Mouse (Mus musculus) neural tube, embryonic 12.5 days (tissue): ENCODE measurements around the gene Hist3h2a. TPM values are rescaled to one million over a fixed set of nuclear protein-coding genes. Genes with fewer than 3 reads are reported as not detected.
A peak's percentile ranks its signal among the peaks of the same experiment; 100 is the strongest.
"Not testable (repeated sequence)": the region's sequence is repeated elsewhere in the genome, so short reads cannot be mapped to it uniquely, and the experiment has no call there.

ENCODE experiments used
- ATAC-seq: fragments of 200-750 bp; cut with Nextera tagmentation; 2 replicates; pipeline ENCODE4 v1.8.0; 2017; ENCODE audit warnings: low read depth, mild to moderate bottlenecking, moderate TSS enrichment, moderate library complexity; ENCODE audit not compliant: low FRiP score
- H3K27ac ChIP-seq: fragments of 300-500 bp; sonication (generic); 2 replicates; pipeline ENCODE4 v1.5.1; 2016
- H3K27me3 ChIP-seq: fragments of 300-500 bp; sonication (generic); replicated peaks from 2 replicates; pipeline ENCODE4 v1.6.1; 2016; ENCODE audit warnings: mild to moderate bottlenecking
- H3K36me3 ChIP-seq: fragments of 300-500 bp; sonication (generic); 2 replicates; pipeline ENCODE4 v1.6.1; 2016; ENCODE audit warnings: mild to moderate bottlenecking
- H3K4me1 ChIP-seq: fragments of 300-500 bp; sonication (generic); 2 replicates; pipeline ENCODE4 v1.6.1; 2016
- H3K4me2 ChIP-seq: fragments of 300-500 bp; sonication (generic); replicated peaks from 2 replicates; pipeline ENCODE4 v1.6.1; 2016; ENCODE audit warnings: mild to moderate bottlenecking
- H3K4me3 ChIP-seq: fragments of 300-500 bp; sonication (generic); 2 replicates; pipeline ENCODE4 v1.5.1; 2016
- H3K9ac ChIP-seq: fragments of 300-500 bp; sonication (generic); 2 replicates; pipeline ENCODE4 v1.6.1; 2016; ENCODE audit warnings: mild to moderate bottlenecking
- H3K9me3 ChIP-seq: fragments of 300-500 bp; sonication (generic); 2 replicates; pipeline ENCODE4 v1.6.1; 2016; ENCODE audit warnings: mild to moderate bottlenecking
- WGBS: fragments of 180-500 bp; shearing (Covaris S2); methylation state at CpG from one replicate; pipeline ENCODE4 v1.1.7; 2016; 5-methylcytosine and 5-hydroxymethylcytosine counted together
- polyA plus RNA-seq: library from polyadenylated mRNA; unstranded; fragments of >200 nt; fragmentation: Nextera tagmentation; extraction: Ambion mirVana; gene quantifications from 2 replicates; pipeline ENCODE4 v1.2.1, GENCODE M21; 2016

The Hist3h2a gene
- polyA plus RNA-seq, 1 experiment from 2014 or later, result 91.6 TPM

DNA sequence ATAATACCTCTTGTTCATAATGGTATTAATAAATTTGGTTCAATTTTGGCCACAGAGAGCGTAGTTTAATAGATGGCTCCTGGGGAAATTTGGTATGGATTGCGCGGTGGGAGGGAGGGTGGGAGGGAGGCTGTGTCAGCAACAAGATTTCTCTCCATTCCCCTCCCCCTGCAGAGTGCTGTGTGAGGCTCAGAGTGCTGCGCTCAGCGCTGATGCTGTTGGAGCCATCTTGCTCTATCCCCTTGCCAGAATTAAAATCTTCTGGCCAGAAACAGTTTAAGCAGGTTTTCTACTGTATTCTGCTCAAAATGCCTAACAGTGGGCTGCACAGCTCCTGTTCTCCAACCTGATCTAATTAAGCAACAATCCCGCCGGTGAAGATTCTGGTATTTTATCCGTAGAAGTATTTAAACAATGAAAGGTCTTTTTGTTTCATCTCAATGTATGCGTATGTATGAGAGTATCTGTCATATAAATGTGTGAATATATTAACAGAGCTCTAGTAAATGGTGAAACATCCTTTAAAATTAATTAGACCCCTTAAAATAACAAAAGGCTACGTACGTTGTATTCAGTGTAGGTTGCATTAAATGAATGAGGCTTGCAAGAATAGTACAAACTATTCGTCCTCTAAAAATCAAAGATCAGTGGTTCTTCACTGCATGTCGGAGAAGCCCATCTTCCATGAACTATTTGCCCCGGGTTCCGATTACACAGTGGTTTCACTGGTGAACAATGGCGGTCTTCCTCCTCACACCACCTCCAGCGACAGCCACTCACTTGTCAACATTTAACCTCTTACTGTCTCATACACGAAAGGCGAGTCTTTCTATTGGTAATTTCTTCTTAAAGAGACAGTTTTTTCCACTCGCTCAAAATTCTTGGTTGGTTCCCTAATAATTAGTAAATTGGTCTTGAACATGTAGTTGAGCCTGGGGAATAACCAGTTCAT lies 4.7 kb upstream of the Hist3h2a start:
- WGBS, result 3% methylated on average over 20 of the region's 20 CpGs
- Histone ChIP-seq H3K9me3 (no peaks in the 10 kb centered on the region), H3K9ac (peak overlapping the region; percentile 70), H3K27ac (peak overlapping the region; percentile 92), H3K4me1 (peaks cover 10% of the 10 kb centered on the region), H3K4me2 (peak overlapping the region; percentile 66), H3K27me3 (no peaks in the 10 kb centered on the region), H3K4me3 (peak overlapping the region; percentile 46), H3K36me3 (no peaks in the 10 kb centered on the region)
- ATAC-seq, result peak; percentile 45

DNA sequence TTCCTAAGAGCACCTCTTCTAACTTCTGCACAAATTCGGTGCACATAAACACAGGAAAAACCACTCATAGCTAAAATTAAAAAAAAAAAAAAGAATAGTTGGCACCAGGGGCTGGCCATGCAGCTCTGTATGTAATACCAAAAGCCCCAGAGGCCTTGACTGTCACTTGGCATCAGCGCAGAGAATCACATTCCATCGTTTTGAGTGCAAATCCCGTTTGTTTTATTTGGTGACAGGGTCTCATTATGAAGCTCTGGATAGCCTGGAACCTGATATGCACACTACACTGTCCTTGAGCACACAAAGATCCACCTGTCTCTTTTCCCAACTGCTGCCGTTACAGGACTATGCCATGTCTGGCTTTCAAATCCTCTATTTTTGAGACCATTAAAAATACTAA lies 3.3 kb upstream of the Hist3h2a start:
- no peak overlapping the region for H3K4me3 ChIP-seq

DNA sequence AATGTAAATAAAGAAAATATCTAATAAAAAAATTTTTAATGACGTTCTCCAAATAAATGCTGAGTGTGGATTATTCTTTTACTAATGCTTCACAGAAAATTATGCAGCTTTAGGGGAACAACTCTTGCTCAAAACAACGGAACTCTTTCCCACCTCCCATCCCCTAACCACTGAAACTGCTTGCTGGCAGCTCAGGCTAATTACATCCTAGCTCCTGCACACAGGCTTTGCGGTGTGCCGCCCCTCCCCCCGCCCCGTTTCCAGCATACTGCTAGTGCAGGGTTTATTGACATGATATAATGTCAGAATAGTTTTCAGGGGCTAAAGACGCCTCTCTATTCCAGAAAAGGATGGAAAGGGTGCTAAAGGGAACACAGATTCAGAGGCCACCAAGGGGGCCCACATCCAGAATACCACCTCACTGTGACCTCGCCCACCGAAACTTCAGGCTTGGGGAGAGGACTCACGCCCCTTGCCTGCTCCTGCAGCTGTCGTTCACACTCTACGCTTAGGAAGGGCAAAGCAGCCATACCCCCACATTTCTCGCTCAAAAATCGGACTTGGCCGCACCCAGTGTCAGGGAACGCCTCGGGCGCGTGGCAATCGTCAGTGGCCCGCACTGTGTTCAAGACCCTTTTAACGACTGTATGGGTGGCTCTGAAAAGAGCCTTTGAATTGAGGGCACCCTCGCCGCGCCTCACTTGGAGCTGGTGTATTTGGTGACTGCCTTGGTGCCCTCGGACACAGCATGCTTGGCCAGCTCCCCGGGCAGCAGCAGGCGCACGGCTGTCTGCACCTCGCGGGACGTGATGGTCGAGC lies 925 bp upstream of the Hist3h2a start:
- Histone ChIP-seq H3K9ac (peak overlapping the region; percentile 85), H3K27me3 (no peaks in the 10 kb centered on the region), H3K4me2 (peak overlapping the region; percentile 91), H3K27ac (peak overlapping the region; percentile 98), H3K4me3 (peak overlapping the region; percentile 71), H3K36me3 (peaks cover 10% of the 10 kb centered on the region; the same call in 1 of the 2 replicates), H3K9me3 (no peaks in the 10 kb centered on the region), H3K4me1 (peaks cover 26% of the 10 kb centered on the region)
- WGBS, result under 1% methylated on average over 33 of the region's 33 CpGs
- peak; percentile 8 for ATAC-seq

More for the DNA sequence above, 3.3 kb upstream of the Hist3h2a start:
- Histone ChIP-seq H3K27ac (no peak overlapping the region), H3K9ac (0 out of 2 replicates have a peak overlapping the region, but pooled peaks have one; percentile 70), H3K9me3 (no peaks in the 10 kb centered on the region), H3K4me2 (peak overlapping the region; percentile 66), H3K27me3 (no peaks in the 10 kb centered on the region), H3K36me3 (no peaks in the 10 kb centered on the region), H3K4me1 (peaks cover 11% of the 10 kb centered on the region)
- no peak for ATAC-seq
- 80% methylated on average over 5 of the region's 5 CpGs for WGBS

DNA sequence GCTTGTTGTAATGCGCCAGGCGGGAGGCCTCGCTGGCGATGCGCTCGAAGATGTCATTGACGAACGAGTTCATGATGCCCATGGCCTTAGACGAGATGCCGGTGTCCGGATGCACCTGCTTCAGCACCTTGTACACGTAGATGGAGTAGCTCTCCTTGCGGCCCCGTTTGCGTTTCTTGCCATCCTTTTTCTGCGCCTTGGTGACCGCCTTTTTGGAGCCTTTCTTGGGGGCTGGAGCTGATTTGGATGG lies 390 bp upstream of the Hist3h2a start:
- not testable (repeated sequence) for H3K27me3 ChIP-seq, H3K36me3 ChIP-seq, H3K9me3 ChIP-seq
- peak overlapping the region; percentile 85 for H3K9ac ChIP-seq
- WGBS, result under 1% methylated on average over 17 of the region's 17 CpGs
- peak overlapping the region; percentile 71 for H3K4me3 ChIP-seq
- peaks cover 26% of the 10 kb centered on the region for H3K4me1 ChIP-seq
- H3K4me2 ChIP-seq, result peak overlapping the region; percentile 91
- H3K27ac ChIP-seq, result peak overlapping the region; percentile 98
- peak; percentile 30; the same call in 1 of the 2 replicates for ATAC-seq

DNA sequence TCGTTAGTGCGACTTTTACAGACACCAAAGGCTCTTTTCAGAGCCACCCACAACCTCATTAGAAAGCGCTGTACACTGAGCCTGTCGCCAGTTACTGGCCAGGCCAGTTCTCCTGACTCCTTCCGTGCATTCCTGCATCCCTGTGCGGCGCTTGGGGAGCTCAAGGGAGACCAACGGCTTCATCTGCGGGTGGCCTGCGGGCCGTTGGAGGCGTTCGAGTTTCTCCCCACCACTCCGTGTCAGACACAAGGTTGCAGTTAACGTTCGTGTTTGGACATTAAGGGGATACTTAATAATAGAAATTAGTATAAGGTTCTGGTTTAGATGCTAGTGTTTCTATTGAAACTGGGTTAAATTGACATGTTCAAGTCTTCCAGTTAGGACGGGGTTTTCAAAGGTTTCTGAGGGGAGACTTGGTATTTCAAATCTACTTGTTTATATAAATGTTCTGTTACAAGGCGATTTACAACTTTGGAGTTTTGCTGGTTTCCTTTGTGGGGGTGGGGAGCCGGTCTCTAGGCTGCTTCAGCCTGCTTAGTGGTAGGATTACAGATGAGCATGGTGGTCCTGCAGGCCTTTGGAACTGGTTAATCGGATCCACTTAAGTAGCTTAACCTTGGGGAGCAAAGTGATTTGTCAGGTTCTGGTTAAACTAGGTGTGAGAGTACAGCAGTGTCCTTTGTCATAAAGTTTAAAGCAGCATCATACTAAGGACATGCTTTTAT lies 820 bp downstream of the Hist3h2a start:
- Histone ChIP-seq H3K27ac (peak overlapping the region; percentile 93), H3K4me3 (peak overlapping the region; percentile 71), H3K9ac (peak overlapping the region; percentile 87), H3K9me3 (no peaks in the 10 kb centered on the region), H3K36me3 (peaks cover 10% of the 10 kb centered on the region; the same call in 1 of the 2 replicates), H3K4me1 (peaks cover 32% of the 10 kb centered on the region), H3K4me2 (peak overlapping the region; percentile 91), H3K27me3 (no peaks in the 10 kb centered on the region)
- peak; percentile 39; the same call in 1 of the 2 replicates for ATAC-seq
- WGBS, result under 1% methylated on average over 20 of the region's 20 CpGs

DNA sequence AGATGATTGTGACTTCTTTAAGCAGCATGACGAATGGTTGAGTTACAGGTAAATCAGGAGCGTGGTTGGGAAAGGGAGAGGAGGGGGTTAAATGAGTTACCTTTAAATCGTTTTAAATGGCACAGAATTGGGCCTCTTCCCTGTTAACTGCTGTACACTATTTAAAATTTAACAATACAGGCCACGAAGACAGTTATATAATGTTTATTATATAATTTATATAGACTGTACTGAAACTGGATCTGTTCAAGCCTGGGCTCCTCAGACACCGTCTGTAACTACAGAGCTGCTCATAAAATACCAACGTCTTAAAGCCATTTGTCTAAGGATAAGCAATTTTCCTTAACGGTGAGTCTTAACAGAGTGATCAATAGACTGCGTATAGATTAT lies 1.4 kb downstream of the Hist3h2a start:
- H3K4me1 ChIP-seq, result peaks cover 32% of the 10 kb centered on the region
- ATAC-seq, result no peak
- 29% methylated on average over 8 of the region's 8 CpGs for WGBS
- no peaks in the 10 kb centered on the region for H3K9me3 ChIP-seq
- peak overlapping the region; percentile 71 for H3K4me3 ChIP-seq
- H3K9ac ChIP-seq, result peak overlapping the region; percentile 87
- H3K27me3 ChIP-seq, result no peaks in the 10 kb centered on the region
- peaks cover 10% of the 10 kb centered on the region; the same call in 1 of the 2 replicates for H3K36me3 ChIP-seq
- H3K4me2 ChIP-seq, result peak overlapping the region; percentile 91
- H3K27ac ChIP-seq, result no peak overlapping the region

DNA sequence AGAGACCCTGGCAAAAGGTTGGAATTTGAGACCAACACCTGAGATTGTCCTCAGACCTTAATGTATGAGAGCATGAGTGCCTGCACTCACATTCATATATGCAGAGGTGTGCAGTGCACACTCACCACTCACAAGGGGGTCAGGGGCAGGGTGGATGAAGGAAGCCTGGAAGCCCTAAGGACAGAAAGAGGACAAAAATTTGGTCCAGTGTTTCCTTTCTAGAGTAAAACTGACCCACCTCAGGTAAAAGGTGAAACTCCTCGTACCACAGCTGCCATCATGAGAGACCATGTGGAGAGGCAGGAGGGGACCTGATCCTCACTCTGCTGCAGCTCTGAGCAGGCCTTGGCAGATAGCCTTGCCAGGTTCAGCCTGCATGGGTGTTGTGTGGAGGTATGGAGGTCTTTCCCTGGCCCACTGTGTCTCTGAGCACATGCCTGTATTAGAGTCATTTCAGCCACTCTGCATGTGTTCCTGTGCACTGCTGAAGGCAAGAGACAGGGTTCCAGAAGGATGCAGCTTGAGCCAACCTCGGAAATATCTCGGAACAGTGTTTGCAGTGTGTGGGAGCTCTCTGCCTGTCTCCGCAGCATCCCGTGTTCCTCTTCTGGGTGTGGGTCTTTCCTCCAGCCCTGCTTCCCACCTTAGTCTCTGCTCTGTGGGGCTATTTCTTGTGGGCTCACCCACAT lies 2.9 kb downstream of the Hist3h2a start:
- Histone ChIP-seq H3K36me3 (peaks cover 10% of the 10 kb centered on the region; the same call in 1 of the 2 replicates), H3K4me3 (peak overlapping the region; percentile 71), H3K4me1 (peaks cover 26% of the 10 kb centered on the region), H3K27me3 (0 out of 2 replicates have a peak, but pooled peaks cover 3% of the 10 kb centered on the region), H3K9me3 (no peaks in the 10 kb centered on the region), H3K27ac (no peak overlapping the region), H3K4me2 (peak overlapping the region; percentile 91), H3K9ac (peak overlapping the region; percentile 87)
- ATAC-seq, result no peak
- WGBS, result 88% methylated on average over 5 of the region's 5 CpGs

DNA sequence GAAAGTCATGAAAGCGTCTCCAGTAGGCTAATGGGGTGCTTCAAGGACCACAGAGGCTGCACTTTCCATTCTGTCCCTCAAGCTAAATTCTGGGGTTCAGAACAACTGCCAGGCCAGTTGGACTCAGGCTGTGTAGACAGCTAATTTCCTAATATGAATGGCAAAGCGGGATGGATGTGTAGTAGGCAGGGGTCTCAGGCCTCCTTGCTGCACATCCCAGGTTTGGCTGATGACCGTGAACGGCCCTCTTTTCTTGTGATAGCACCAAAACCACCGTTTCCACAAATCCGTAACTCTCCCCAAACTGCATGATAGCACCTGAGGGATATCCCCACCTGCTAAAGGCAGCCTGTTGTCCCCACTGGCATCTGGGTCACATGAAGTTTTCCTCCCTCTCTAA lies 4.1 kb downstream of the Hist3h2a start:
- Histone ChIP-seq H3K27ac (no peak overlapping the region), H3K4me1 (peaks cover 23% of the 10 kb centered on the region), H3K9me3 (no peaks in the 10 kb centered on the region), H3K4me2 (peak overlapping the region; percentile 91; the same call in 1 of the 2 replicates), H3K27me3 (0 out of 2 replicates have a peak, but pooled peaks cover 3% of the 10 kb centered on the region), H3K36me3 (peaks cover 10% of the 10 kb centered on the region; the same call in 1 of the 2 replicates), H3K9ac (no peak overlapping the region), H3K4me3 (no peak overlapping the region)
- ATAC-seq, result no peak
- WGBS, result 88% methylated on average over 6 of the region's 6 CpGs

DNA sequence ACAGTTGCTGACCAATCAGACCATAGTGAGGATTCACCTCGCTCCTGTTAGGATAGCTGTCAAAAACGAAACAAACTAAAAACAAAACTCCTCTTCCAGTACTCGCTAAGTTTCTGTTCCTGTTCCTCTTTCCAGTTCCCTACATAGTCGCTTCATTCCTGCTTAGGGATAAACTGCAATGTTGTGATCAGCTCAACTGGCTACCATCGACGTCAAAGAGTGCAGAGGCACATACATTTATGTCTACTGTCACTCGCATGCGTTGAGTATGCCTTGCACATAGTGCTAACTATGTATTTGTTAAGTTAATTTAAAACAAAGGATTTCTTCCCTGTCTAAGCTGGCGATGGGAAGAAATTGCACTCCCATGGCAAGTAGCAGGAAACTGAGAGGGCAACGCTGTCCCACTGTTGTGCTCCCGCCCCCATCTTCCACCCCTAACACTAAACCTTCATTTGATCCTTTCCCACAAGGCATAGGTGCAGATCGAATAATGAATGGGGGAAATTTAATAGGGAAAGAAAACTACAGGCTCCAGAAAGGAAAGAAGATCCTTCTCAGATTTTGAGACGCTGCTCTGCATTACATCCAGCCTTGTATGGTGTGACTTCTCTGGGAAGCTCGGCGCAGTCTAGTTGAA lies 4.8 kb downstream of the Hist3h2a start:
- H3K36me3 ChIP-seq, result peaks cover 10% of the 10 kb centered on the region; the same call in 1 of the 2 replicates
- H3K27me3 ChIP-seq, result 0 out of 2 replicates have a peak, but pooled peaks cover 3% of the 10 kb centered on the region
- H3K4me3 ChIP-seq, result peak overlapping the region; percentile 44
- H3K9ac ChIP-seq, result peak overlapping the region; percentile 54; the same call in 1 of the 2 replicates
- H3K4me1 ChIP-seq, result peaks cover 27% of the 10 kb centered on the region
- 45% methylated on average over 15 of the region's 15 CpGs for WGBS
- no peaks in the 10 kb centered on the region for H3K9me3 ChIP-seq
- no peak for ATAC-seq
- H3K4me2 ChIP-seq, result peak overlapping the region; percentile 69
- H3K27ac ChIP-seq, result no peak overlapping the region

DNA sequence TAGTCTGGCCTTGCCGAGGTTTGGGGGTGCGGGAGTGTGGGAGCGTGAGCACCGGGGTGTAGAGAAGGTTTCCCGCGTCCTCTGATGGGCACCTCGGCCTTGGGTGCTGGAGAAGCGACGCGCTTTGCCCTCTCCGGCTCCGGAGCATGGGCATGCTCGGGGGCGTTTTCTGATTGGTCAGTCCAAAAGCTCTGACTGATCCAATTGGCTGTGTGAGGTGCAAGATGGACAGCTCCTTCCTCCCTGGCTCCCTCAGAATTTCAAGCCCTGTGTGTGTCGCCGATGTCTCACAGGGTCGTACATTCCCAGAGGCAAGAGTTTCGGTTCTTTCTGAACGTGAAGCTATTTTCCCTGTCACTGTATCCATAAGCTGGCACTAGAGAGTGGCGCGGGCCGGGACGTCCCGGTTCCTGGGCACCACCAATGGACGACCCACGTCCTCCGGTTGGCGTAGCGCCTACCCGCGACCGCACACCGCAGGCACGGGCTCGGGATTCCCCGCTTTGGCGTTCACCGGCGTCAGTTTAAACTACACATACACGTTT lies 5.5 kb downstream of the Hist3h2a start:
- H3K36me3 ChIP-seq, result peaks cover 10% of the 10 kb centered on the region; the same call in 1 of the 2 replicates
- peak overlapping the region; percentile 44 for H3K4me3 ChIP-seq
- H3K4me2 ChIP-seq, result peak overlapping the region; percentile 69
- H3K27me3 ChIP-seq, result 0 out of 2 replicates have a peak, but pooled peaks cover 3% of the 10 kb centered on the region
- peak; percentile 86 for ATAC-seq
- 3% methylated on average over 40 of the region's 40 CpGs for WGBS
- peaks cover 31% of the 10 kb centered on the region for H3K4me1 ChIP-seq
- no peaks in the 10 kb centered on the region for H3K9me3 ChIP-seq
- H3K27ac ChIP-seq, result 0 out of 2 replicates have a peak overlapping the region, but pooled peaks have one; percentile 60
- peak overlapping the region; percentile 54 for H3K9ac ChIP-seq
